Mouse (Mus musculus) natural killer cell, adult 2 months (primary cell): ENCODE data around the gene Hsd17b14.

ENCODE experiments used
- DNase-seq, 2 experiments: peaks; one replicate each; pipeline ENCODE4 v3.0.0; 2022; ENCODE audit warnings: low spot score in 2 of 2

Hsd17b14 gene

GRCm38 (mm10) chr7:45567112-45567779, 12.6 kb downstream of the Hsd17b14 start:
- no peak for DNase-seq

DNA sequence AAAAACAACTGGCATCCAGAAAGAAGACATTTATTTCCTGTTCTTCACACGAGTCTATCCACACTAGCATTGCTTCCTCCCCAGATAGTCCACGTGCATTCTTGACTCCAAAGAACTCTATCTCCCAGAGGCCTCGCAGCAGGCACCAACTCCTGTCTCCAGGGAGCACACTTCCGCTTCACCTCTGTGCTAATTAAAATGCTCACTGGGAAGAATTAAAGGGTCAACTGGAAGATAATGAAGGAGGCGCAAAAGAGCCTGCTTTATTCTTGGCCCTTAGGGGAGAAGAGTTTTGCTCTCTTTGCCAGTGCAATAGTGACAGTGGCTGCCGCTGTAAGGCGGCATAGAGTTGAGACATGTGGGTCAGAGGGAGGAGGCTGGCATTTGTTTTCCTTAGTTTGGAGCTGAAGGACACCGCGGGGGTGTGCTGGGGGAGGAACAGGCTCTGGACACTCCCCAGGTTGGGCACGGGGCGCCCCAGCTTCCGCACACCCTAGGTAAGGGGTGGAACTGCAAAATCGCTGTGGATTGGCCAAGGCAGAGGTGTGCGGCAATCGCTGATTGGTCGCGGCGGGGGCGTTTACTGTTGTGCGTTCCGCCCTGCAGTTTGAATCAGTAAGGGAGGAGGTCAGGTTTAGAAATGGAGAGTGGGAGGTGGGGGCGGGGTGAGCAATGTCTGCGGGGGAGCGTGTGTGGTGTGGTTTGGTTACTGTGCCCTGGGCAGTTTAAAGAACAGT, 13.3 kb downstream of the Hsd17b14 start:
- peak; percentile 68 to 79 for DNase-seq

GRCm38 (mm10) chr7:45568601-45569473, 14.1 kb downstream of the Hsd17b14 start:
- DNase-seq, result no peak

- DNase-seq, result peak; percentile 63 to 73
Measured at GRCm38 (mm10) chr7:45570103-45570741, 15.5 kb downstream of the Hsd17b14 start, which contains the start of gene Bcat2. Gene Bcat2, plus strand, starts transcription at chr7:45570153.

DNA sequence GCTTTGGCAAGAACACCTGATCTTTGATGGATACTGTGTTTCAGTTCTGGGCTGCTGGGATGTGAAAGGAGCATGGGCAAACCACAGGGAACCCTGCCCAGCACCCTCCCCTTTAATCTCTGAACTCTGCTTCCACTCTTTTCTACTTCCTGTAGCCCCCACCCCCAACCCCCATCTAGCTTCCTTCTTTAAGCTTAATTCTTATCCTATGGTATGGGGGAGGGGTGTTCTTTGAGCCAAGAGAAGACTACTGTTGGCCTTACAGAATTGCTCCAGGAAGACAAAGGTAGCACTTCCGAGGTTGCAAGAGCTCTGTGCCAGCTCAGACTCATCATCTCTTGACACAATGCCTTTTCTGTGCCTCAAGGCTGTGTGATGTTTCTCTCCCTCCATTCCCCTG, 17.3 kb downstream of the Hsd17b14 start:
- no peak for DNase-seq

DNA sequence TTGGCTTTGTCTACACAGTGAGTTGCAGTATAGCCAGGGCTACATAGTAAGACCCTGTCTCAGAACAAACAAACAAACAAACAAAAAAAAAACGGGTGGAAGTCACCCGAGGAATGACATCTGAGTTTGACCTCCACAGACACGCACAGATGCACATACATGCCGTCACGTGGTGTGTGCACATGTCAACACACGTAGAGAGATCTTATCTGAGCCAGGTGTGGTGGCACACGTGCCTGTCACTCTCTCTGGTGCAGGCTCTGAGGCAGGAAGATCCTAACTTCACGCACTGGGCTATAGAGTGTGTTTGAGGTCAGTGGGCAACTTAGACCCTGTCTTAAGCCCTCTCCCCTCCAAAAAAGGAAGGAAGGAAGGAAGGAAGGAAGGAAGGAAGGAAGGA, 19.3 kb downstream of the Hsd17b14 start:
- DNase-seq, result no peak

DNA sequence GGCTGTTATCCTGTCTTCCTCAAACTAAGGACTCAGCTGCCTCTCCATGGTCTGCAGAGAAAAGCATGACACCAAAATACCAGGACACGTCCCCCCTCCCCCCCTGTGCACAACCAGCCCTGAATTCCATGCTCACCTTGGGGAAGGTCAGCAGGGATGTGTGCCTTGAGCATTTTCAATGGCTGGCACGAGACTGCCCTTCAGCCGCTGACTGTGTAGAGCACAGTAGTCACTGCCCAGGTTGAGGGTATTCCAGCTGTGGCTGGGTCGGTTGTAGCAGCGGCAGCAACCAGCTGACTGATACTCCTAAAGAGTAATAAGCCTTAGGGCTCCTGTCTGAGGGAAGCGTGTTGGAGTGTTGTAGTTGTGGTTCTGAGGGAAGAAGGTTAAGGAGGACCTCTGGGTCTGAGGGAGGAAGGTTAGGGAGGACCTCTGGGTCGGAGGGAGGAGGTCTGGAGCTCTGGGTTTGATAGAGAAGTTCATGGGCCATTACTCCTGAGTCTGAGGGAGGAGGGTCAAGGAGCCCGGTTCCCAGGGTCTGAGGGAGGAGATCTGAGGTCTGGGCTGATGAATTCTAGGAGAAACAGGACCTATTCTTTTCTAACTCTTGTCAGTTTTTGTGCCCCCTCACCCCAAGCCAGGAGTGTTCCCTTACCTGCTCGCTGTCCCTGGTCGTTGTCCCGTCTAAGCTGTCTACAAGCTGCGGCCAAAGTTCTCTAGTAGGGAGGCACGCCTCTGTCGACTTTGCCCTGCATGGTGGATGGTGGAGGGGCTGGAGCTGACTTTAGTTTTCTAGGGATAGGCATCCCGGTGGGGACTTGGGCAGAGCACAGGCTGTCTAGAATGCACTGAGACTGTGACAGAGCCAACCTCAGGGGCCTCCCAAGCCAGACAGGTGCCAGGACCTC, 20.0 kb downstream of the Hsd17b14 start:
- no peak for DNase-seq

- DNase-seq, result no peak
Measured at GRCm38 (mm10) chr7:45585923-45586322, 31.2 kb downstream of the Hsd17b14 start.

- DNase-seq, result no peak
Measured at GRCm38 (mm10) chr7:45587631-45588592, 33.2 kb downstream of the Hsd17b14 start.

DNA sequence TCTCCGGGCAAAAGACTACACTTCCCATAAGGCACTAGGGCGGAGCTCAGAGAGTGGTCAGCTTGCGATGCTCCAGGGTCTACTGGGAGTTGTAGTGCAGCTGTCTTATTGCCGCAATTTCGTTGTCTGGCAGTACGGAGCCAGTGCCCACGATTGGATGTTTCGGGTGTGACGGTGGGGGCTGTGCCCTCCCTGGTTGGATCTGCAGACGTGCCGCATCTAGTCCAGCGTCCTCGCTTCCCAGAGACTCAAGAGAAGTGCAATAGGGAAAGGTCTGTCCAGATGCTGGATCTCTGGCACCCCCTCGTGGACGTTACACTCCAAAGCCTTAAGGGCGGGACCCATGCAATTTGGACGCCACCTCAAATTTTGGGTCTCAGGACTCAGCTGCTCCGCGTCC, 34.5 kb downstream of the Hsd17b14 start:
- DNase-seq, result peak; percentile 71 to 76

DNA sequence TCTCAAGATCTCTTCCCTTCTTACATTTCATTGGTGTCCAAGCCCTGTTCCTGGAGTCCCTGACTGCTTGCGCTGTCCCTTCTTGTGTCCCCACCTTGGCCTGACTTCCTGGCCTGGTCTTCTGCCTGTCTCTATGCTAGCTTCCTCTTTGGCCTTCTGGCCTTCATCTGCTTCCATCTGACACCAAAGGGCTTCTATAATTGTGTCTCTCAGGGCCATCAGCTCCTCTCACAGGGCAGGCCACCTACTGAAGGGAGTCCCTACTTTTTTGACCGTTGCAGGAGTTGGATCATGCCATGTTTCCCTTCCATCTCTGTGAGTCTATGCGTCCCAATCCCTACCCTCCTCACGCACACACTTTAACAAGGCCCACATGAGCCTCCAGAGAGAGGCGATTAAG, 35.2 kb downstream of the Hsd17b14 start:
- no peak for DNase-seq

DNA sequence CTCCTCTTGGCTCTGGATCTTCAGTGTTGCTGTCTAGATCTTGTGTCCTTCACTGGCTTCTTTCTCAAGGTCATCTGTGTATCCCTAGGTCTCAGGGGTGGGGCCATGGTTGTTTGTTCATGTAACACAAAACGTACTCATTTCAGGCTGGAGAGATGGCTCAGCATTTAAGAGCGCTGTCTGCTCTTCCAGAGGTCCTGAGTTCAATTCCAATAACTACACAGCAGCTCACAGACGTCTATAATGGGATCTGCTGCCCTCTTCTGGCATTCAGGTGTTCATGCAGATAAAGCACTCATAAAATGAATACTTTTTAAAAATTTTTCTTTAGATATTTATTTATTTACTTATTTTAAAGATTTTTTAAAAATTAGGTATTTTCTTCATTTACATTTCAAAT, 36.2 kb downstream of the Hsd17b14 start:
- DNase-seq, result no peak

GRCm38 (mm10) chr7:45591880-45592279, 37.2 kb downstream of the Hsd17b14 start:
- peak; percentile 59 to 60 for DNase-seq

DNA sequence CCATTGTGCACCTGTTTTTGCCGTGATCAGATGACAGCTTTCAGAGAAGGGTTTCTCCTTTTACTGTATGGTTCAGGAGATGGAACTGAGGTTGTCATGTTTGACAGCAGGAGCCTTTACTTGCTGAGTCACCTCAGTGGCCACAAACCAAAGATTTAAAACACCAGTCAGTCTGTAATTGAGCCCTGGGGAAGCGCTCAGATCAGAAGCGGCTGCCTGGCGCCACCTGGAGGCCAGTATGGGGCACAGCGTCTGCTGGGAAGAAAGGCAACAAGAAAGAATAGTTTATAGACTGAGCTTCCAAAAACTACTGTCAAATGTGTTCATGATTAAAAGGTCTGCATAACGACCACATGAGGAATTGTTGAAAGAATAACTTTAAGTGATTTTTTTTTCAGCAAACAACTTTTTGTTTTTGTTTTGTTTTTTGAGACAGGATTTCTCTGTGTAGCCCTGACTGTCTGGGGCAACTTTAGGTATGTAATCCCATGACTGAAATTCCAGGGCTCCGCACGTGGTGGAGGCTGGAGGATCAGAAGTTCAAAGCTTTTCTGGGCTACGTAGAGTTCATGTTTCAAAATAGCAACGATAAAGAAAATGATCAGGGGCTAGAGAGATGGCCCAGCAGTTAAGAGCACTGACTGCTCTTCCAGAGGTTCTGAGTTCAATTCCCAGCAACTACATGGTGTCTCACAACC, 38.6 kb downstream of the Hsd17b14 start:
- DNase-seq, result peak; percentile 77 to 82

DNA sequence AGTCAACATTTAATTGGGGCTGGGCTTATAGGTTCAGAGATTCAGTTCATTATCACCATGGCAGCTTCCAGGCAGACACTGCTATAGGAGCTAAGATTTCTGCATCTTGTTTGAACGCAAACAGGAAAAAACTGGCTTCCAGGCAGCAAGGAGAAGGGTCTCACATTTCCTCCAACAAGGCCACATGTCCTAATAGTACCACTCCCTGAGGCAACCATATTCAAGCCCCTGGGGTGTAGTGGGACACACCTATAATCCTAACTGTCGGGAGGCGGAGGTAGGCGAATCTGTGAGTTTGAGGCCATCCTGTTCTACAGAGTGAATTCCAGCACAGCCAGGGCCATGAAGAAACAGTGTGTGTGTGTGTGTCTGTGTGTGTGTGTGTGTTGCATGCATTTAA, 40.5 kb downstream of the Hsd17b14 start:
- DNase-seq, result no peak

DNA sequence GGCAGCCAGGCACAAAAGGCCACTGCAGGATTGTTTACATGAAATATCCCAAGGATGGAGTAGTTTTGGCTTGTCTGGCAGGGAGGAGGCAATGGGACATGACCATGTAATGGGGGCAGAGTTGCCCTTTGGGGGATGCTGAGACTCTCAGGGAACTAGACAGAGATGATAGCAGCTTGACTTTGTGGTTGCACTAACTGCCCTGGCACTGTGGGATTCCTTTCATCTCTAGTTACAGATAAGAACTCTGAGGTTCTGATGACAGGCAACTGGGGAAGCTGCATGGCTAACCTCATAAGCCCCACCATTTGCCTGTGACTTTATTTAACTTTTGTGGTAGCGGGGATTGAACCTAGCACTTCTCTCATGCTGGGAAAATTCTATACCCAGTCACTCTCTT, 41.4 kb downstream of the Hsd17b14 start:
- no peak for DNase-seq

GRCm38 (mm10) chr7:45597013-45597412, 42.3 kb downstream of the Hsd17b14 start:
- DNase-seq, result no peak

GRCm38 (mm10) chr7:45597527-45597926, 42.8 kb downstream of the Hsd17b14 start:
- DNase-seq, result no peak
